Mouse (Mus musculus) gonadal fat pad, adult 2 months (tissue): ENCODE results near the gene Btd. TPM values are rescaled to one million over a fixed set of nuclear protein-coding genes. Genes with fewer than 3 reads are reported as not detected.

Experiments used
- DNase-seq: peaks from one replicate; pipeline ENCODE4 v3.0.0-alpha.2; 2012; ENCODE audit warnings: low read depth
- polyA plus RNA-seq: library from polyadenylated mRNA; depleted of rRNA; stranded (reverse); fragments of >200 nt; gene quantifications from 2 replicates; pipeline ENCODE4 v1.2.3, GENCODE M21; 2012

Gene Btd
- polyA plus RNA-seq, 1 experiment = 41.5 TPM

GRCm38 (mm10) chr14:31664903-31665565 lies 24.2 kb downstream of the Btd start:
- DNase-seq = no peak

GRCm38 (mm10) chr14:31665566-31665940 lies 24.7 kb downstream of the Btd start:
- DNase-seq = no peak

GRCm38 (mm10) chr14:31666931-31667705 lies 26.3 kb downstream of the Btd start:
- no peak for DNase-seq

- no peak for DNase-seq
These were observed 26.9 kb downstream of the Btd start for GRCm38 (mm10) chr14:31667741-31668140.

GRCm38 (mm10) chr14:31668326-31668725 lies 27.5 kb downstream of the Btd start:
- DNase-seq = no peak

- no peak for DNase-seq
These were observed 28.4 kb downstream of the Btd start for GRCm38 (mm10) chr14:31669161-31669611.

GRCm38 (mm10) chr14:31669642-31670490 lies 29.0 kb downstream of the Btd start:
- DNase-seq = no peak

- no peak for DNase-seq
These were observed 30.9 kb downstream of the Btd start for GRCm38 (mm10) chr14:31671635-31672320.

- no peak for DNase-seq
These were observed 39.8 kb downstream of the Btd start for GRCm38 (mm10) chr14:31680656-31681055.

- DNase-seq = no peak
These were observed 40.5 kb downstream of the Btd start for GRCm38 (mm10) chr14:31681291-31681690.

- no peak for DNase-seq
These were observed 41.2 kb downstream of the Btd start for GRCm38 (mm10) chr14:31681931-31682555.

GRCm38 (mm10) chr14:31683610-31684009 lies 42.8 kb downstream of the Btd start:
- DNase-seq = no peak

- DNase-seq = no peak
These were observed 43.7 kb downstream of the Btd start for GRCm38 (mm10) chr14:31684343-31685040.

- DNase-seq = no peak
These were observed 44.9 kb downstream of the Btd start for GRCm38 (mm10) chr14:31685680-31686079.

- no peak for DNase-seq
These were observed 45.4 kb downstream of the Btd start for GRCm38 (mm10) chr14:31686231-31686630.

- no peak for DNase-seq
These were observed 51.7 kb downstream of the Btd start for GRCm38 (mm10) chr14:31692536-31692935.

- no peak for DNase-seq
These were observed 55.6 kb downstream of the Btd start for GRCm38 (mm10) chr14:31696206-31696984.

- DNase-seq = no peak
These were observed 56.1 kb downstream of the Btd start for GRCm38 (mm10) chr14:31696985-31697303.

GRCm38 (mm10) chr14:31697346-31697745 lies 56.5 kb downstream of the Btd start:
- no peak for DNase-seq

- no peak for DNase-seq
These were observed 56.9 kb downstream of the Btd start for GRCm38 (mm10) chr14:31697755-31698154.
